Mouse (Mus musculus): ENCODE results near the gene Rps29. TPM values are rescaled to one million over a fixed set of nuclear protein-coding genes. Genes with fewer than 3 reads are reported as not detected.

Rps29 gene
- 2,794 TPM for polyA plus RNA-seq (2017; shearing (Covaris generic))

GRCm38 (mm10) chr12:69158765-69159577, at the start of gene Rps29:
Gene Rps29 (minus strand): TSS chr12:69159186.

DNA sequence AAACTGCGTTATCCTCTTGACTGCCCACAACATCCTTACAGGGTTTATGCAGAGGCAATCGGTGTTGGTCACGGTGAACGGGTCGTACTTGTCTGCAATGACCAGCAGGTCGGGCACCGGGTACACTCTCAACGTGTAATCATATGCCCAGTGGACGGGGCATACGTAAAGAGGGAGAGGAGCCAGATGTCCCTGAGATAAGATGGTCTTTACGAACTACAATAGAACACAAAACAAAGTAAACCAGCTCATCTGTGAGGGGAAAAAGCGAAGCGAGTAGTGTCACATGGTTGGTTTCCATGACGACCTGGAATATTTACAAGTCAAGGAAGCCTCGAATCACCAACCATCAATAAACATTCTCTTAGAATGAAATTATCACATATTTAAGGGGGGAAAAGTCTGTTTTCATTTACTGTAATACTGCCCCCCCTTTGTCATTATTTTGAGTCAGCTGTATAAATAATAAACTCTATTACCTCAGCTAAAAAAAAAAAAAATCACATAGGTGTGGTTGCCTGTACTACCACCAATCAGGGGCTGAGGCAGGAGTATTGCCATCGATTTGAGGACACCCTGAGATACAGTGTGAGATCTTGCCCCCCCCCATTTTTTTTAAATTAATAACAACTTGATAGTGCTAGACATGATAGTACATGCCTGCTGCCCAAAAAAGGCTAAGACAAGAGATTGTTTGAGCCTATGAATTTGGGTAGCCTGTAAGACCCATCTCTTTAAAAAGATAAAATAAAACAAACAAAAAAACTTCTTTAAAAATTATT, 45.3 kb upstream of the Rps29 start, which contains the start of gene Gm49384:
Gene Gm49384 (minus strand): TSS at position 216 of the 782 bp plus-strand sequence.

GRCm38 (mm10) chr12:69198164-69198535, 39.2 kb upstream of the Rps29 start, which contains the start of gene Dnaaf2:
Gene Dnaaf2 (minus strand): TSS chr12:69198429.

GRCm38 (mm10) chr12:69196444-69197377, 37.7 kb upstream of the Rps29 start, which contains the start of gene Gm49383:
Gene Gm49383 (minus strand): TSS chr12:69197104.

GRCm38 (mm10) chr12:69183583-69184308, 24.8 kb upstream of the Rps29 start, which contains the start of the genes Rpl36al and Mgat2:
Gene Rpl36al (minus strand): TSS chr12:69184083.
Gene Mgat2 (plus strand): TSS chr12:69184157.

DNA sequence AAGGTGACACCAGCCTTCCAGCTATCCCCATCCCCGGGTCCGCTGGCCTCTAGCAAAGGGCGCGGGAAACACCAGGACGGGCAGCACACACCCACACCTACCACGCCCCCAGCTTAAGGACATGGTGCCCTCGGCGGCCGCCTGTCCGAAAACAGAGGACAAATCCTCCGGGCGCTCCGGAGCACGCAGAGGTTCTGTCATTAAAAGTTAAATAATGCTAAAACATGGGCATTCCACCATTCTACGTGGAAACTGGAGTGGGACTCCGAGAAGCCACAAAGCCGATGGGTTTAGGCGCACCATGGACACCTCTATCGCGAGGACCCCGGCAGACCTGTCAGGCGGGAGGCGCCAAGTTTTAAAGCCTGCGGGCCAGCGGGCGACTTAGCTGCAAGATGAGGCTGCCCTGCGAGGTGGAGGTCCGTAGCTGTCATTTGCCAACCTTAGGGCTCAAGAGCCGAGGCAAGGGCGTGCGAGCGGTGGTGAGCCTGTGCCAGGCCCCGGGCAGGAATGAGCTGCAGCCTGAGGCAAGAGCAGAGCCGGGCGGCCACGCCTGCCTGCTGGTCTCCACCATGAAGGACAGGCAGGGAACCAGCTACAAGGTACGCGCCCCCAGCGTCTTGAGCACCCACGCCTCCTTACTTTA, 9.6 kb upstream of the Rps29 start, which contains the start of gene Lrr1:
Gene Lrr1 (plus strand): TSS at position 354 of the 646 bp plus-strand sequence.

Other genes starting within 250 kb of the Rps29 start
- gene Lrr1, start 9.6 kb upstream of the Rps29 start, polyA plus RNA-seq (2017; shearing (Covaris generic)), result 1.2 TPM
- gene Rpl36al, start 24.9 kb upstream of the Rps29 start, polyA plus RNA-seq (2017; shearing (Covaris generic)), result 505 TPM
- gene Mgat2, start 25.0 kb upstream of the Rps29 start, polyA plus RNA-seq (2017; shearing (Covaris generic)), result 10.8 TPM
- gene Gm49383, start 37.9 kb upstream of the Rps29 start, polyA plus RNA-seq (2017; shearing (Covaris generic)), result 23.6 TPM
- gene Dnaaf2, start 39.2 kb upstream of the Rps29 start, polyA plus RNA-seq (2017; shearing (Covaris generic)), result 7.3 TPM
- gene Gm49384, start 45.1 kb upstream of the Rps29 start, polyA plus RNA-seq (2017; shearing (Covaris generic)), result 25.9 TPM
- gene Pole2, start 69.0 kb upstream of the Rps29 start, polyA plus RNA-seq (2017; shearing (Covaris generic)), result 9.6 TPM
- 26.4 TPM for gene Klhdc1, start 82.0 kb upstream of the Rps29 start, polyA plus RNA-seq (2017; shearing (Covaris generic))
- gene Klhdc2, start 137.5 kb upstream of the Rps29 start, polyA plus RNA-seq (2017; shearing (Covaris generic)), result 15.9 TPM
- 151 TPM for gene Nemf, start 198.0 kb upstream of the Rps29 start, polyA plus RNA-seq (2017; shearing (Covaris generic))
- 13.5 TPM for gene Arf6, start 213.0 kb upstream of the Rps29 start, polyA plus RNA-seq (2017; shearing (Covaris generic))
- gene Gm9887, start 213.3 kb upstream of the Rps29 start, polyA plus RNA-seq (2017; shearing (Covaris generic)), result not detected